Mouse (Mus musculus): ENCODE data around the gene Tll2. TPM values are rescaled to one million over a fixed set of nuclear protein-coding genes. Genes with fewer than 3 reads are reported as not detected.

Tll2 gene
- total RNA-seq (2021): 1 to 10 TPM; 1.3 to 2.4 TPM

DNA sequence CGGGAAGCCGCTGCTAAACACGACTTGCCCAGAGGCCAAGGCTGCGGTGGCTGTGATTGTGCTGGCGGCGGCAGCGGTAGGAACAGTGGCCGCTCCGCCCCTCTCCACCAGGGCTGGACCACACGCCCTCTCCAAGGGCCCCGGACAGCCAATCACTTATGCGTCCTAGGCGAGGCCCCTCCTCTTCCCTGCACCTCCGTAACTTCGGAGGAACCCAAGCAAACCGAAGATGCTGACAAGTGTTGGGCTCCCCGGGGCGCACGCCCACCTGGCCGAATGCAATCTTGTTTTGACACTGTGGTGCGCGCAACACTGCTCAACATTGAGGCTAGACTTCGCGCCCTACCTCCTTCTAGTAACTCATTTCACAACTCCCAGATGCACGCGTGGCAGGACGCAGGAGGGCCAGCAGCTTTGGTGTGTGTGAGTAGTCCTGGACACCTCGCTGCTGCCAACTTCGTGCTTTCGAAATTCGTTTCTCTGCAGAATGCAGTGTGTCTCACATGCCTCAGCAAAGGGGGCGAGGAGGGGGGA lies at the start of gene Tll2:
Tll2 (minus strand) TSS at position 25 of the 534 bp plus-strand sequence.
- intact Hi-C loops (cut with DNase I): no loop called here
- peak; percentile 66 to 70 for DNase-seq

DNA sequence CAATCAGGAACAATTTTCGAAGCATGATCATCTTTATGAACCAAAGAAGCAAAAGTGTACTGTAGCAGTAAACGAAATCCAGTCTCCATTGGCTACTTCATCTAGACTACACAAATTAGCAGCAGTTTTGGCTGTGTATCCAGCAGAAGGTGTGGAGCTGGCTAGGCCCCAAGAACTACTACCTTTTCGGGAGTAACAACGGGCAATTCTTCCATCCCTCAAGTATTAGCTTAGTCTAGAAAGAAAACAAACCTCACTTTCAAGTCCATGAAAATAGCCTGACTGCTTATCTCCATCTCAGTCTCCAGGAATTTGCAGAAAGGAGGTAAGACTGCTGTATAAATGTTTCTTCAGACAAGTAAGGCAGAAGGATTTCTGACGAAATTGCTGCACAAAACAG lies 47.9 kb upstream of the Tll2 start:
- intact Hi-C loops (cut with DNase I): no loop called here
- no peak for DNase-seq

DNA sequence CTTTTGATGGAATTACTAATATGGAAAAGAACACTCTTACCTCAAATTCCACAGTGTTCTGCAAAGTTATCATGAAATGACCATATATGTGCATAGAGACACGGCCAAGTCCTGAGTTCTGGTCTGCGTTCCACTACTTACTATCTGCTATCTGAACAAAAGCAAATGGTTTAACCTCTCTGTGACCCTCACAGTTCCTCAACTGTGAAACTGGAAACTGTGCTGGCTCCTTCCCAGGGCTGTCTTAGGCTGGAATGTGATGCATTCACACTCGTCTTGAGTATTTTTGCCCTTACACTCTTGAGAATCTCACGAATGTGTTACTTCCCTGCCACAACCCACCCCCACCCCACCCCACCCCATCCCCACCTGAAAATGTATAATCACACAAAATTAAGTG lies 42.3 kb upstream of the Tll2 start:
- intact Hi-C loops (cut with DNase I): no loop called here
- DNase-seq: peak in 1 of 2 experiments; percentile 15

DNA sequence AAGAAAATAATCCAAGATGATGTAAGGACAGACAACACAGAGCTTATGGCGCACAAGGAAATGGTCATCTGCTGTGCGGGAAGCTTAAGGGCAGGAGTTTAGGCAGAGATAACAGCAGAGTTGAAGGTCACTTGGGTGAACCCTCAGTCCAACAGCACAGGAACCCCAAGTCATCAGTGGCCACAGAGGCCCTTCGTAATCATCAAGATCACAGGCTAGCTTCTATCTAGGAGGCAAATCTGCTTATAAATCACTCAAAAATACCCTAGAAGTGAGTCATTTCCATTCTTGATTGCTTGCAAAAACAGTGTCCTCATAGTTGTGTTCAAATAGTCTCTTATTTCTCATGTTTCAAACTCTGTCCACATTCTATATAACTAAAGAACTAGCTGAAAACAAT lies 41.6 kb upstream of the Tll2 start:
- intact Hi-C loops (cut with DNase I): no loop called here
- no peak for DNase-seq

DNA sequence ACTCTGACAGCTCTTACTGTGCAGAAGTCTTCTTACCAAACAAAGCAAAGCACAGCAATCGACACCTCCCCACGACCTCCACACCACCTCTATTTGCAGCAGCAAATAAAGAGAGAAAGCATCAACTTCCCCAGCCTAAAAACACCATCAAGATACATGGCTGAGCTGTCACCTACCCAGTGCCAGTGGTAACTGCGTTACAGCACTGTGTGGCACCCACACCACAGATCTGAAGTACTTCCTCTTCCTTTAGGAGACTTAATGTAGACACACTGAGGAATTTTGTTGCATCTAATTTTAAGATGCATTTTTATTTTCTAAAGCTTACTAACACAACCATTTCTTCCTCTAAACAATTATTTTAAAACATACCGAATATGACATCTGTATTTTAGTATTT lies 39.6 kb upstream of the Tll2 start:
- intact Hi-C loops (cut with DNase I): no loop called here
- DNase-seq: no peak

DNA sequence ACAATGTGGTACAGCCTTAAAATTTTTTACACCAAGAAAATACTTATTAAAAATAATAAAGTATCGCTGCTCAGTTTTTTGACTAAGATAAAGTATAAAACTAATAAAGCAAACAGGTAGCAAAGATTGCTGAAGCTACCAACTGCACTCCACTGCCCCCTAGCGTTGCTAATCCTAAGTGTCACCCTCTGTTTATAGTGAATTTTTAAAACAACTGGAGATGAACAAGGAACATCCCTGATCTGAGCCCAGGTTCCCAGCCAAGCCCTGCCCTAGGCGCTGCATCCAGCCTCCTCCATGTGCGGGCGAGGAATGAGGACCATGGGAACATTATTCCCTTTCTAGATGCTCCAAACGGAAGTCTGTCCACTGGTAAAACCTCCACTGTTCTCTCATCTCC lies 37.9 kb upstream of the Tll2 start:
- intact Hi-C loops (cut with DNase I): loop anchor here (2.0 kb wide), 1 partner anchor 158 kb away; no protein-coding TSS in a partner anchor
- DNase-seq: peak; percentile 46 to 73

DNA sequence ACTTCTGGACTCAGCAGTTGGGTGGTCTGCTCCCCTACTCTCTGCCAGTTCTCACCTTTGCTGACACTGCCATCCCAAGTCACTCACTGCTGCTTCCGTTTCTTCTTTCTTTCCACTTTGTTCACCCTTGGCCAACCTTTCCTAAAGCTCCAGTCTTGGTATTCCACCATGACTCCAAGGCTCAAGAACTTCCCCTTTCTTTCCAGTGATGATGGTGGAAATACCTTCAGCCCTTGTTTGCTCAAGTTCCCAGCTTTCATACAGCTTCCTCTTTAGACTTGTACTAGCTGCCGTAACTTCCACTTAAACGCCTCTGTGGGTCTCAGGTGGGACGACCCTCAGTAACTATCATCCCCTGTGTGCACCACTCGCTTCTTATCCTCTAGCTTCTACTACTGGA lies 35.4 kb upstream of the Tll2 start:
- intact Hi-C loops (cut with DNase I): no loop called here

DNA sequence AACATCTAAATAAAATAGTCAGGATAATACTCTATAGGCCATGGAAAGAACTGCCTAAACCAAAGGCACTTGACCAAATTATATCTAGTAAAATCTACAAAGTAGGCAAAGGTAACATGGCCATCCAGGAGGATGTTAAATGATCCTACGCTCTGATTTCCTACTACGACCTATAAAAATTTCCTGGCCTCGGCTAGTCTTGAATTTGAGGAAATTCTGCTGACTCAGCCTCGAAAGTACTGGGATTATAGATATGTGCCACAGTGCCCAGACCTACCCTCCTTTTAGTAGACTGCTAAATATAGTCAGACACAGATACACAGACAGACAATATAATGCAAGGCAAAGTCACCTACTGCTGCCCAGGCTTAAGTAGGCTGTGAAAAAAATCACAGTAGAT lies 27.1 kb upstream of the Tll2 start:
- intact Hi-C loops (cut with DNase I): no loop called here
- DNase-seq: no peak

More for the DNA sequence above, 35.4 kb upstream of the Tll2 start:
- no peak for DNase-seq

DNA sequence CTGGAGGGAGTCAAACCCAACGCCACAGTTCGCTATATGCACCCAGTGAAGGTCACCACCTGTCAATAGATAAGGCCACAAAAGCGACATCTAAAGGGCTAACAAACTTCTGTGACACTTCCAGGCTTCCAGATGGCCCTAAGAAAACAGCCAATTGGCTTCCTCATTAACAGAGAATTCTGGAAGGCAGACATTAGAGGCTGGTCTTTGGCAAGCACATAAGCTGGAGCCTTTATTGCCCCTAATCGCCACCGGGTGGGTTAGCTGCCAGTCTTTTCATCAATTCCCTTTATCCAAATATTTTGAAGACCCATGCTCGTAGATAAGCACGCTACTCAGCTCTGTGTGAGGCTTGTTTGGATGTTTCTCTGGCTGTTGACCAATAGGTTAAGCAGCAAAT lies 1.7 kb upstream of the Tll2 start:
- intact Hi-C loops (cut with DNase I): no loop called here

DNA sequence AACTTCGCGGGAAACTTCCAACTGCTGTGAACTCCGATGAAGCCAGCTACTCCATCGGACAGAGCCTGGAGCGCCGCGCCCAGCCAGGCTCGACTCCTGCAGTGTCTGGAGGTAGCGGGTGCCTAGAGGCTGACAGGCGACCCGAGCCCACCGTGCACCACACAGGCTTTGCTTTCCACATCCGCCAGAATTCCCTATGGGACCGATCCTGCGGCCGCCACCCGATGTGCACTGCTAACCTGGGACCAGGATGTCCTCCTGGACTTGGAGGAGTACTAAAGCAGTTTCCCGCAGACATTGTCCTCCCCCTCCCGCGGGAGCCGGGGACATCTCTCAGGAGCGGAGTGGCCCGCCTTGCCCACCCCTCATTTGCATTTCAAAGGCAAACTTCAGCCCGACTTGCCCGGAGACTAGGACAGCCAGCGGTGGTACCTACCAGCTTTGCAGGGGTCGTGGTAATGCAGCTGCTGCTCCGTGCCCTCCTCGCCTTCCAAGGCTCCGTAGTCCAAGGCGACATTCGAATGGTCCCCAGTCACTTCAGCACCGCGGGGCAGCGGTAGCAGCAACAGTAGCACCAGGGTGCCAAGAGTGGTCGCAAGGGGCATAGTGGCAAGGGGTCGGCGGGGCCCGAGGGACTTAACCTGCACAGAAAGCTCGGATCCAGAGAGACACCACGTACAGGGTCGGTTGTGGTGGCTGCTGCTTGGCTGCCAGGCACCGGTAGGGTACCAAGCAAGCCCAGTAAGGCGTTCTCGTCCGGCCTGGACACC lies 409 bp downstream of the Tll2 start:
- peak; percentile 4 to 15 for DNase-seq
- intact Hi-C loops (cut with DNase I): no loop called here

More for the DNA sequence above, 1.7 kb upstream of the Tll2 start:
- peak in 1 of 2 experiments; percentile 9 for DNase-seq

DNA sequence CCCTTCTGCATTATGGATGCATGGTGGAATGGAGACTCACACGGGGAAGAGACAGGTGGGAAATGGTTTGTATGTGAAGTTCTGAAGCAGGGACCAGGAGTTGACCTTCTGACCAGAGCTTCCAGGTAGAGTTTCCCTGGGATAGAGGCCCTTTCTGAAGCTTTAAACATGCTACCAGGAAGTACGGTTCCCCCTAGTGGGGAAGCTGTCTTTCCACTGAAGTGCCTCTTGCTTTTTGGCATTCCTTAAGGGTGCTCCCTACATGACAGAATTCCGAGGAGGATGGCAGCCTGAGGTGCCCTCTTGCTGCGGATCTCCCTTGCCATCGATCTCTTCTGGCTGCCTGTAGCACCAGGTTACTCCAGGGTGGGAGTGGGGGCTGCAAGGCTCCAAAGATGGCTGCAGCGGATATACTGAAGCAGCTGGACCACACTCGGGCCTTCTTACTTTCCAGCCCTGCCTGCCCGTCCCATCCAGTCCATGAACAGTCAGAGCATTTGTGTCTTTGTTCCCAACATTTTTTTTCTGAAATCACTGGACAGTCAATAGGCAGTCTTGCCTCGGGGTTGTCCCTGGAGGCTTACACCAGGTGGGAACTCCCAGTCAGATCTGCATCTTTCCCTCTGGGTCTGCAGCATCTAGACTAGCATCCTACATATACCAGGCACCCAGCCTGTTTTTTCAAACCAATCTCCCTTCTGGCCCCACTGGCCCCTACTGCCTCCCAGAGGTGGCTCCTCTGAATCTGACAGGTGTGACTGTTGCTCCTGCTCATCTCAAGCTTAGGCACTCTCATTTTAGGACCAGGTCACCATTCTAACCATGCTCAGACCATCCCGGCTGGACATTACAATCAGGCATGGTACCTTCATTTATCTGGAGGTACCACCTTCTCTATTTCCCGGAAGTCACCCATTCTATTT lies 2.2 kb downstream of the Tll2 start:
- intact Hi-C loops (cut with DNase I): loop anchor here (2.0 to 5.0 kb wide), 3 partner anchors 42 to 117 kb away; no protein-coding TSS in a partner anchor
- DNase-seq: peak; percentile 28 to 48

DNA sequence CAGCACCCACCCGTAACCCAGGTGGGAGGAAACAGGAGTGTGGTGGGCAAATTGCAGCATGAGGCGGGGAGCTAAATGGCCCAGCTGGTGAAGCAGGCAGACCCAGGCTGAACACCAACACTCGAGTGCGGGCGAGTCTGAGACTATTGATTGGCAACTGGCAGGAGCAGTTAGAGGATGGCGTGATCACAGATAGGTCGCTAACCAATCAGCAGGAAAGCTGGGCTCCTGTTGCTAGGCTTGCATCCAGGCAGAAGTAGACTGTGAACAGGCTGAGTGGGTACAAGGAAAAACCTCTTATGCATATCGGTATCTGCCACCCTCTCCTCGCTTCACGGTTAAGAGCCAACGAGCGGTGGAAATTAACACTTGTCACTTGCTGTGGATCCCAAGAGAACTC lies 9.0 kb downstream of the Tll2 start:
- intact Hi-C loops (cut with DNase I): no loop called here
- no peak for DNase-seq

DNA sequence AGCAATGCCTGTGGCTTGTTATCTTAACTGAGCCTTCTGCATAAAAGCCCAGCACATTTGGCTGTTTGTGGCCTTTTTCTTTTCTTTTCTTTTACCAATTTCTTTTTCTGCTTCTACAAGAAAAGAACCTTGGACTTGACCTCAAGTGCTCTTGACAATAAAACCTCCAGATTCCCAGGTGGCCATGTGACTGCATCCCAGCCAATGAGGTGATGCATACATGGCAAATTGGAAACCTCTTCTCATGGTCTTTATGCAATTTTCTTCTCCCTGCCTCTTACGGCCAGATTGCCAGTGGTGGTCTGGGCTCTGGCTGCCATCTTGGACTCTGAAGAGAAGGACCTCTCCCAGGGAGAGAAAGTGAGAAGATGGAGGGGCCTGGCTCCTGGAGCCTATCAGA lies 13.3 kb downstream of the Tll2 start:
- intact Hi-C loops (cut with DNase I): no loop called here
- no peak for DNase-seq

DNA sequence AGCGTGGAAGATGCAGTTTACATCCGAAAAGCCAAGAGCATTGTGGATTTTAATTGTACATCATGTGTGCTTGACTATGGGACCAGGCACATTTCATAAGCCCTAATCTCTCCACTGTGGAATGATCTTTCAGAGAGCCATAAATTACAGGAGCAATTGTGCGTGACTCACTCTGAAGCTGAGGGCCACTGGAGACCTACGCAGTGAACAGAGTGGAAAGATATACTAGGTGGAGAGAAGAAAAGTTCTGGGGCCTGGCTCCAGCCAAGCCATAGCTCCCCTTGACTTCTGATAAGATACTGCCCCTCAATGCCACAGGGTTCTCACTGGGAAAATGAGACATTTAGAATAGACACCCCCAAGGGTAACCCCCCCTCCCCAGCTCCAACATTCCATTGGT lies 13.7 kb downstream of the Tll2 start:
- intact Hi-C loops (cut with DNase I): no loop called here
- DNase-seq: no peak

DNA sequence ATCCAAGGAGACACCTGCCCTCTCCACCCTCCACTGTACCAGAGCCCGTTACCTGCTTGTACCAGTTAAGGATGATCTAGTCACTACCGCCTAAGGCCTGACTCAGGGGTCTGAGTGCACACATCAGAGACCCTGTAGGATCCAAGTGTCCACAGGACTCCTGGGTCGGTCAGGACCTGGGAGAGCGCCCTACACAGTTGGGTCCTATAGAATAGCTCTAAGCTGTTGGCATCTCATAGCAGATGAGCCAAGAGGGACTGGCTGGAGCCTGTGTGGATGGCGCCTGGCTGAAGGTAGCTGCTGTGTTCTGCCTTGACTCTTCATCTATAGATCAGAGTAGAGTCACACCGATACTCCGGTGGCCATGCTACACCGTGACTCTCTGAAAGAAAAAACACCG lies 14.9 kb downstream of the Tll2 start:
- intact Hi-C loops (cut with DNase I): no loop called here
- peak; percentile 8 to 14 for DNase-seq

DNA sequence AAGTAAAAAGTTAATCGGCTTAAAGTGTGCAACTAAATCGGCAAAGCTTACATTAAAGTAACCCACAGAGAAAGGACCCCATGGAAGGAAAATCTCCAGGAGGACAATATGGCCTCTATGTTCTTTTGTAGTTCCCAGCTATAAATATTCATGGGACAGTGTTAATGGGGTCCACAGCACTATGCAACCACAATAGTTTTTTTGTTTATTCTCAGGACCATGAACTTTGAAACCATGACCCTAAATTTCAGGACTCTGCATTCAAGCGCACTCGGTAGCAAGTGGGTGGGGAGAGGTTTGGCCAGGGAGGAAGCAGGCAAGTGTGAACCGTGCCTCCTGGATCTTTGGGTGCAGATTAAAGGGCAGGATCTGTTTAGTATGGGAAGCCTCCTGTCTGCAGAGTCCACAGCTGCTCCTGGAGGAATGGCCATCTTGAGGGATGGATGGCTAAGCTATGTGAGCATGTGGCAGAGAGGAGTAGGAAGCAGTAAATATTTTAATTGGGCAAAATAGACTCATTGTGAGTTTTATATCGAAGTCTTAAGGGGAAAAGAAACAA lies 15.7 kb downstream of the Tll2 start:
- DNase-seq: no peak
- intact Hi-C loops (cut with DNase I): no loop called here

DNA sequence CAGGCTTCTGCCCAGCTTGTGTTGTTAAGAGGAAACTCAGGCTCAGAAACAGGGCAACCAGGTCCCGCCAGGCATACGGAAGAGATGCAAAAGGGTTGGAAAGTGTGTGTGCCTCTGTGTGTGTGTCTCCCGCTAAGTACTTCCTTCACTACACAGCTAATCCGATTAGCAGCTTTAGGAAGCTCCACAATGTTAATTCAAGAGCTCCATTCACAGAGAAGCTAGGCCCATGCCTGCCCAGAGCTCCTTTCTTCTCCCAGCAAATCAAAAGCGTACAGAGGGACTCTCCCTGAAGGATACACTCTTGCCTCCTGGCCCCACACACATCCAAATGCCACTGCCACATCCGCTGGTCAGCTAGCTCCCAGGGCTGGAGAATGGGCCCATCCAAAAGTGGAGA lies 29.3 kb downstream of the Tll2 start:
- no peak for DNase-seq
- intact Hi-C loops (cut with DNase I): no loop called here

DNA sequence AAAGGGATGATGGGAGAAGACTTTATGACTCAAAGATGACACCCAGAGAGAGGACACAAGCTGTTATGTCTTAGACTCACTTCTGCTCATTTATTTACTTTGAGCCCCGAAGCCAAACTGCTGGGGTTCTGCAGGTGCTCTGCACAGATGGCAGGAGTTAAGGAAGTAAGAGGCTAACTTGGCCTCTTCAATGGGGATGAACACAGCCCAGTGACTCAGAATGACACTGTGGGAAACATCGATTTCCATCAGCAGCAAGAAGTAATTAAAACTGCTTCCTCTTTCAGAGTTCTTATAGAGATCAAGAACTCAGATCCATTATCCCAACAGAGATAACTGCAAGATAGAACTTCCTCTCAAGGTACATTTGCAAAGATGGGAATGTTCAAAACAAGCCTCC lies 29.8 kb downstream of the Tll2 start:
- intact Hi-C loops (cut with DNase I): no loop called here
- no peak for DNase-seq

DNA sequence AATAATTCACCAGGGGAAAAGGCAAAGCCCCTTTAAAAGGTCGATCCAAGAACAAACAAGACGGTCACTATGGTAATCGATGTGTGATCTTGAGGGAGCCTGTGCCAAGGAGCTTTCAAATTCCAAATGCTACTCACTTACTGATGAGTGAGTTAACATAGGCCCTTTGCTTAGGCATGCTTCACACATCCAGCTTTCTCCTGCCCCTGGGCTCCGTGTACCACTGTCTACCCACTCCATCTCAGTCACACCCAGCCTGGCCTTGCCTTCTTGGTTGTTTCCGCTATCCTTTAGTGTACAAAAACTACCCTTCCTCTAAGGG lies 40.8 kb downstream of the Tll2 start:
- no peak for DNase-seq
- intact Hi-C loops (cut with DNase I): no loop called here

DNA sequence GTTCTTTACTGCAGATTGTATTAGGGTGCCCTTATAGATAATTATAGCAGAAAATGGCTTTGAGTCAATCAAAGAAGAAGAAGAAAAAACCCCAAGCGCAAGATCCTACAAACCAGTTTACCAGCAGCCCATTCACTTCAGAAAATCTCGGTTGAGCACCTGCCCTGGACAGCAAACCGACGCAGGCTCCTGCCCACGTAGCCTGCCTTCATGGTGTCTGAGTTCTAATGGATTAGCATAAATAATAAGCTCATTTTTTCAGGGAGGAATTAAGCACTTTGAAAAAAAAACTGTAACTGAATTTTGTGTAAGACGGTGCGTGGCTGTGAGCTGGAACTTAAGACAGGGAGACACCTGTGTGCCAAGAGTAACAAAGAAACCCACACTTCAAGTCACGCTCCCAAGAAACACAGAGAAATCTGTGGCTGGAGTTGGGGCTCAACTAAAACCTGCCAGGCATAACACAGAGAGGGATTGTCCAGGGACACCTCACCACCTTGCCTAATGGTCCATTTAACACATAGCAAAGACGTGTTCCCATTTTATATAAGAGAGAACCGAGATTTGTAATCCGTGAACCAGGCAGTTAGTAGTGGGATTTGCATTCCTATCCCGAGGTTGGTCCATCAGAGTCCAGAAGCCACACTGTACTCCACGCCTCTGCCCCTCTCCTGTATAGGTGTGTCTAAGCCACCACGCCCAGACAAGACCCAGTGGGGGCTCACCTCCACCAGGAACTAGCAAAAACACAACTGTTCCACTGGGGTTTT lies 41.3 kb downstream of the Tll2 start:
- intact Hi-C loops (cut with DNase I): no loop called here
- DNase-seq: no peak

Measured in heart, postnatal 10 days (tissue).